Mouse (Mus musculus): ENCODE data around the gene Ddn.
A peak's percentile ranks its signal among the peaks of the same experiment; 100 is the strongest.

DNA sequence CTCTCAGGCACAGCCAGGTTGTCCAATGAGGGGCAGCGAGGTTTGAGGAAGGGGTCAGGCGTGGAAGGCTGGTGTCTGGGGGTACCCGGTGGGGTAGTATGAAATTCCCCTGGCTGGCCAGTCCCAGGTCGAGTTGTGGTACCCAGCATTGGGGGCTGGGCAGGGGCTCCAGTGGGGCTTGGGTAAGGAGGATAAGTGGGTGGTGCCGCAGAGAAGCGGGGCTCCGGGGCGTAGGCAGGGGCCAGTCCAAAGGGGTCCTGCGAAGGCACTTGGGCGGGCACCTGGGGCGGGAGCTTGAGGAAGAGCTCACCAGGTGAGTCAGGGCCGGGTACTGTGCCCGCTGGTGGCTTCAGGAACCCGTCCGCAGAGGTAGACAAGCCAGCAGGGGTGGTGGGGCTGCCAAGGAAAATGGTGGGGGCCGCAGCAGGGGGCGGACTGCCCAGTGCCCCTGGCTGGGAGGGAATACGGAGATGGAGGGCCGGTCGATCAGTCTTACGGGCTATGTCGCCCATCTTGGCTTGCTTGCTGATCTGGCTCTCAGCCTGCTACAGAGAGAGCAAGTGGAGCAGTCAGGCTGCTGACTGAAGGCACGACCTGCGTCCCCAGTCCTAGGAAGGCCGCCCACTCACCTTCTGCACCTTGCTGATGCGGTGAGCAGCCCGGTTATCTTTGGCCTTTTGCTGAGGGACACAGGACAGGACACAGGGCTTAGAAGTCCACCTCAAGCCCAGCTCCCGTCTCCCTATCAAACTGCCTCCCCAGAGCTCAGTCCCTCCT is 44.1 kb upstream of the Ddn start:
- TF ChIP-seq CTCF (IDR thresholded peaks at IDR 0.05; ENCODE audit: borderline replicate concordance, insufficient read depth, low read depth, low read length) (no peak), POLR2A (IDR thresholded peaks at IDR 0.05; ENCODE audit: borderline replicate concordance, insufficient read depth, low read length) (peak; percentile 29; the same call in 1 of the 2 replicates)
